Mouse (Mus musculus) stomach, embryonic 16.5 days (tissue): ENCODE data around the gene Ppp1r3c. TPM values are rescaled to one million over a fixed set of nuclear protein-coding genes. Genes with fewer than 3 reads are reported as not detected.

Experiments used
- ATAC-seq: fragments of 200-750 bp; cut with Nextera tagmentation; 2 replicates; pipeline ENCODE4 v1.8.0; 2017; ENCODE audit warnings: moderate number of reproducible peaks, moderate TSS enrichment; ENCODE audit not compliant: insufficient read depth, low FRiP score
- H3K27ac ChIP-seq: fragments of 300-500 bp; sonication (generic); 2 replicates; pipeline ENCODE4 v1.5.1; 2014; ENCODE audit warnings: low read length
- H3K27me3 ChIP-seq: fragments of 300-500 bp; sonication (generic); 2 replicates; pipeline ENCODE4 v1.6.1; 2014; ENCODE audit warnings: low read length, control low read depth, mixed read lengths; ENCODE audit not compliant: control insufficient read depth, insufficient read depth
- H3K36me3 ChIP-seq: fragments of 300-500 bp; sonication (generic); 2 replicates; pipeline ENCODE4 v1.6.1; 2014; ENCODE audit warnings: low read length; ENCODE audit not compliant: control insufficient read depth, insufficient read depth
- H3K4me1 ChIP-seq: fragments of 300-500 bp; sonication (generic); 2 replicates; pipeline ENCODE4 v1.6.1; 2014; ENCODE audit warnings: low read length, control low read depth, mixed read lengths; ENCODE audit not compliant: control insufficient read depth, insufficient read depth
- H3K4me2 ChIP-seq: fragments of 300-500 bp; sonication (generic); 2 replicates; pipeline ENCODE4 v1.6.1; 2014; ENCODE audit warnings: low read depth, low read length, mixed read lengths
- H3K4me3 ChIP-seq: fragments of 300-500 bp; sonication (generic); replicated peaks from 2 replicates; pipeline ENCODE4 v1.5.1; 2014; ENCODE audit warnings: mild to moderate bottlenecking, low read length
- H3K9ac ChIP-seq: fragments of 300-500 bp; sonication (generic); 2 replicates; pipeline ENCODE4 v1.6.1; 2014; ENCODE audit warnings: low read length
- H3K9me3 ChIP-seq: fragments of 300-500 bp; sonication (generic); replicated peaks from 2 replicates; pipeline ENCODE4 v1.6.1; 2016; ENCODE audit warnings: low read length, control low read depth; ENCODE audit not compliant: control insufficient read depth
- WGBS: fragments of 180-500 bp; shearing (Covaris S2); extraction: QIAGEN DNeasy Blood & Tissue Kit; methylation state at CpG from one replicate; pipeline ENCODE4 v1.1.7; 2014; 5-methylcytosine and 5-hydroxymethylcytosine counted together
- polyA plus RNA-seq: library from polyadenylated mRNA; unstranded; fragments of >200 nt; fragmentation: Nextera tagmentation; extraction: Ambion mirVana; gene quantifications from 2 replicates; pipeline ENCODE4 v1.2.1, GENCODE M21; 2015

Gene Ppp1r3c
- polyA plus RNA-seq, 1 experiment from 2014 or later, result 29.0 TPM

DNA sequence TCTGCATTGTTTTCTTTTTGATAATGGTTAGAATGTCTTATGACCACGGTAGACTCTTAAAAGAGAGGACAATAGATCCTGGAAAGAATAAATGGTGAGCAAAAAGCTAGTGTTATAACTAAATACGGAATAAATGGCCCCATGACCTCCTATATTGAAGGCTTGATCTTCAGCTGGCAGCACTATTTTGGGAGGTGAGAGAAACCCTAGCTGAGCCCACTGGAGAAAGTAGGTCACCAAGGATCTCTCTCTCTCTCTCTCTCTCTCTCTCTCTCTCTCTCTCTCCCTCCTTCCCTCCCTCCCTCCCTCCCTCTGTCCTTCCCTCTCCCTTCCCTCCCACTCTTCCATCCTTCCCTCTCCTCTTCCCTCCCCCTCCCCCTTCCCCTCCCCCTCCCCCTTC, 42.9 kb downstream of the Ppp1r3c start:
- Histone ChIP-seq H3K36me3 (no peaks in the 10 kb centered on the region), H3K4me1 (peaks cover 31% of the 10 kb centered on the region), H3K9ac (no peak overlapping the region), H3K9me3 (no peaks in the 10 kb centered on the region), H3K27ac (no peak overlapping the region), H3K27me3 (no peaks in the 10 kb centered on the region), H3K4me2 (no peak overlapping the region), H3K4me3 (no peak overlapping the region)
- ATAC-seq, result no peak
- 83% methylated on average over 2 of the region's 2 CpGs for WGBS

DNA sequence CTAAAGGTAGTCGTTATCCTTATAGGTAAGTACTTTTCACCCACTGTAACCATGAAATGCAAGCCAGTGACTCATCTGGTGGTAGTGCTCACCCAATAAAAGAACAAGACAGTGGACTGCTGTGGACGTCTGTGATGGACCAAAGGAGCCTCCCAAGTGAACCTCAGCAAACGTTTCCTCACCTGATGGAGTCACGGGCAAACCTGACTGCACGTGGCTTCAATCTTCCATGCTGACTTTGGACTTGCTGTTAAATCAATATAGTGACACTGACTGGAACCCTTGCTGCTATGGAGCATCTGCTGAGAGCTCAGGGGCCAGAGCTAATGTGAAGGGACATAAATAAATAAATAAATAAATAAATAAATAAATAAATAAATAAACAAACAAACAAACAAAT, 44.5 kb downstream of the Ppp1r3c start:
- no peaks in the 10 kb centered on the region for H3K9me3 ChIP-seq
- no peak overlapping the region for H3K4me2 ChIP-seq
- peaks cover 36% of the 10 kb centered on the region for H3K4me1 ChIP-seq
- H3K27me3 ChIP-seq, result no peaks in the 10 kb centered on the region
- no peak for ATAC-seq
- H3K4me3 ChIP-seq, result no peak overlapping the region
- H3K27ac ChIP-seq, result no peak overlapping the region
- WGBS, result 84% methylated on average over 5 of the region's 5 CpGs
- no peaks in the 10 kb centered on the region for H3K36me3 ChIP-seq
- H3K9ac ChIP-seq, result no peak overlapping the region

DNA sequence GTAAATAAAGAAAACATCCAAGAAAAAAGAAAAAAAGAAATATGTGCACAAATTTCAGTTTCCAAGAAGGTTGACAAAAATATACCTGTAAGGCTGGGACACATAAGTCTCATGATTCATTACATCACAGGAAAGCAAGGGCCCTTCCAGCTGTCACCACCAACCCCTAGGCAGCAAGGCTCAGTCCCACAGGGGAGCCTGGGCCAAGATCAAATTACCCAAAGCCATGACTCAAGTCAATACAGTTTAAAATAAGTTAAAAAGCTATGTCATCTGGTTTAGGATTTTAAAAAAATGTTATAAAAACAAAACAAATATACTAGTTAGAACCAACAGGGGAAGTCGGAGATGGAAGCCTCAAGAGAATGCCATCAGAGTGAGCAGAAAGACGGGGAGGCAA, 45.2 kb downstream of the Ppp1r3c start:
- peaks cover 31% of the 10 kb centered on the region for H3K4me1 ChIP-seq
- no peak for ATAC-seq
- no peaks in the 10 kb centered on the region for H3K9me3 ChIP-seq
- WGBS, result 82% methylated on average over 2 of the region's 2 CpGs
- H3K9ac ChIP-seq, result no peak overlapping the region
- no peaks in the 10 kb centered on the region for H3K36me3 ChIP-seq
- no peaks in the 10 kb centered on the region for H3K27me3 ChIP-seq
- H3K4me3 ChIP-seq, result no peak overlapping the region
- no peak overlapping the region for H3K27ac ChIP-seq
- no peak overlapping the region for H3K4me2 ChIP-seq

DNA sequence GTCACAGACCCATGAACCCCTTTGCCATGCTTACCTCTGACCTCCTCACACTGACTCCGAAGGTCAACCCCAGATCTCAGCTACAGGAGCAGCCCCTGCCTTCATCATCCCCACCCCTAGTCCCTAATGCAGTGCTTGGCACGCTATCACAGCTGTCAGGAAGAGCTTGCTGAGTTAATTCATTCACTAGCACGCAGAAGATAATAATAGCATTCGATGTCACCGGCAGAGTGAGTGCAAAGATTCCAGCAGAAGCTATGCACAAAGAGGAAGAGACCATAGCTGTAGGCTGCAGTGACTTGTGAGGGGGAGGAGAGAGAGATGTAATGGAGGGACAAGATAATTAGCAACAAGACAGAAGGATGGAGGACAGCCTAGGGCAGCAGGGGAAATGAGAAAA, 47.2 kb downstream of the Ppp1r3c start:
- H3K9ac ChIP-seq, result no peak overlapping the region
- H3K27me3 ChIP-seq, result no peaks in the 10 kb centered on the region
- H3K36me3 ChIP-seq, result no peaks in the 10 kb centered on the region
- H3K4me1 ChIP-seq, result peaks cover 31% of the 10 kb centered on the region
- H3K4me2 ChIP-seq, result 0 out of 2 replicates have a peak overlapping the region, but pooled peaks have one; percentile 2
- WGBS, result 30% methylated on average over 5 of the region's 5 CpGs
- H3K27ac ChIP-seq, result peak overlapping the region; percentile 97
- no peak overlapping the region for H3K4me3 ChIP-seq
- no peak for ATAC-seq
- H3K9me3 ChIP-seq, result no peaks in the 10 kb centered on the region

DNA sequence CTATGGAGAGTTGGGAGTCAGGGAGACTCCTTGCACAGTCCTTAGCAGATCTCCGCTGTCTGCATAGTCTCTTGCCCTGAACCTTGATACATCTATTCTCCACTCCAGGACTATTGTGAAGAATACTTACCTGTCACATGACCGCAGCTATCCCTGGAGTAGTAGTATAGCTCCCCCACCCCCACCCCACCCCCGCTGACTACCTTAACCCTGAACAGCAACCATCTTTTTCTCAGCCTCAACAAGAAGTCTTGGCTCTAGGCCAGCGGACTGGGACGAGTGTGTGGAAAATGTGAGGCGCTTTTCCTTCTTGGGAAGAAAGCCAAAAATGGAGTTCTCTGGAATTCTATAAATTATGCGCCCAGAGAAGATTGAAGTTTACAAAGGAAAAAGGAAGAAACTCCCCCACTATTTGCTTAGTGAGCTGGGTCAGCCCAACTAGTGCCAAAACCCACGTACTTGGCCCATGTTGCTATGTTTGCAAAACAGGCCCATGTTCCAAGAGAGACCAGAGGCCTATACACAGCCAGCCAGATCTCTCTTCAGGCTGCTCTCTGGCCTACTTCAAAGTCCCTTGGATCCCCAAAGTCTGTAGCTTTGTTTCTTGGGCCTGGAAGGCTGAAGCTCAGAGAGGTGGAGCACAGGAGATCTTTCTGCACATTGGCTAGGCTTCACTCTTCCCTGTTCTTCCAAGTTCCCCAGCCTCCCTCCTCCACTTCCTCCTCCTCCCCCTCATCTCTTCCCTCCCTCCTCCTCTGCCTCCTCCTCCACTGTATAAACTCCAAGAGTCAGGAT, 48.4 kb downstream of the Ppp1r3c start:
- Histone ChIP-seq H3K9me3 (no peaks in the 10 kb centered on the region), H3K4me3 (no peak overlapping the region), H3K4me2 (no peak overlapping the region), H3K27me3 (no peaks in the 10 kb centered on the region), H3K4me1 (peaks cover 31% of the 10 kb centered on the region), H3K27ac (peak overlapping the region; percentile 97), H3K9ac (0 out of 2 replicates have a peak overlapping the region, but pooled peaks have one; percentile 4), H3K36me3 (no peaks in the 10 kb centered on the region)
- WGBS, result 31% methylated on average over 8 of the region's 8 CpGs
- ATAC-seq, result peak; percentile 91

DNA sequence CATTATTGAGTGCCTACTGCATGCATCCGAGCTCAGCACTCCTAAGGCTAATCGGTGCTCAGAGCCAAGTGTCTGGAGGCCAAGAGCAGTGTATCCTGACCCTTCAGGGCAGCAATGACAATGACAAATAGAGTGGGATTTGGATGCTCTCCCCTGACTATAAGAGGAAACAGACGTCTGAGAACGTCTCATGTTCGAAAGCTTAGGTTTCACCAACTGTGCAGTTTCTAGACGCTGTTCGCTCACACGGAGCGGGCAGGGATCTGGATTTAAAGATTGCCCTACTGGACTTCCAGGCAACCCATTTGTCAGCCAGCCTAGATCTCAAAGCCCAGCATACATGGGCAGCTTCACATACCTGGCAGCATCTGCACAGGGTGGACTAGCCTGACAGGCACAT, 49.4 kb downstream of the Ppp1r3c start:
- Histone ChIP-seq H3K27ac (peak overlapping the region; percentile 97), H3K9me3 (no peaks in the 10 kb centered on the region), H3K36me3 (no peaks in the 10 kb centered on the region), H3K9ac (peak overlapping the region; percentile 15; the same call in 1 of the 2 replicates), H3K27me3 (no peaks in the 10 kb centered on the region), H3K4me1 (peaks cover 31% of the 10 kb centered on the region), H3K4me3 (no peak overlapping the region), H3K4me2 (no peak overlapping the region)
- 47% methylated on average over 9 of the region's 9 CpGs for WGBS
- ATAC-seq, result no peak

DNA sequence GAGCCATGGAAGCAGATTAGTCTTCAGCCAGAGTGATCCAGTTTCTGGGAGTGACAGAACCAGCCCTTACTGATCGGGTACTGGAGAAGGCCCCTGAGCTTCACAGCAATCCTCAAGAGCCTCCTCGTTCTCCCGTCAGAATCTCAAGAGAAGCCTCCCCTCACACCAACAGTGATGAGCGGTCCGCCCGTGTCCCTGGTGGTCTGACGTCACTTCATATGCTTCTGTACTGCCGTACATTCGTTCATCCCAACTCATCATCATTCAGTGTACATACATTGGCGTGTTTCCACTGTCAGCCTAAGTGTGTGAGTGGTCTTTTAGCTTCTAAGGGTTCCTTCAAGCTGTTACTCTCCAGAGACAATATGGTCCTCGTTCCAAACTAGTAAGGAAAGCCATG, 50.4 kb downstream of the Ppp1r3c start:
- H3K27me3 ChIP-seq, result no peaks in the 10 kb centered on the region
- H3K9me3 ChIP-seq, result no peaks in the 10 kb centered on the region
- peaks cover 36% of the 10 kb centered on the region for H3K4me1 ChIP-seq
- H3K27ac ChIP-seq, result no peak overlapping the region
- 62% methylated on average over 11 of the region's 11 CpGs for WGBS
- no peak for ATAC-seq
- H3K9ac ChIP-seq, result no peak overlapping the region
- H3K36me3 ChIP-seq, result no peaks in the 10 kb centered on the region
- H3K4me2 ChIP-seq, result no peak overlapping the region
- no peak overlapping the region for H3K4me3 ChIP-seq

DNA sequence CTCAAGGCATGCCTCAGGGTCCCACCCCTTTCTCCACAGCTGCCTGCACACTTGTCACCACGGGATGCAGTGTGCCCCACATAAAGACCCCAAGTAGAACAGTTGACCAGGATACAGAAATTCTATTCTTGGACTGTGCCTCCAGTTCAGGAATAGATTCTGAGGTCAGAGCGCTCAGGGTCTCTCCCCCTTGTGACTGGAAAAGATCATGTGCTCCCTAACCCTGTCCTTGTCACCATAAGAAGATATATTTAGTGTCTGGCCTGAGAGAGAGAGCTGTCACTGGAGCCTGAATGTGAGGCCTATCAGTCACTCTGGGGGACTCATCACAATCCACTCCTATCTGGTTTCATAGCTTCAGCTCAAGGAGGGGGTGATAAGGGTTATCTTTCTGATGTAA, 53.9 kb downstream of the Ppp1r3c start:
- Histone ChIP-seq H3K36me3 (no peaks in the 10 kb centered on the region), H3K4me3 (no peak overlapping the region), H3K4me1 (peaks cover 25% of the 10 kb centered on the region), H3K4me2 (no peak overlapping the region), H3K27me3 (no peaks in the 10 kb centered on the region), H3K9ac (no peak overlapping the region), H3K9me3 (no peaks in the 10 kb centered on the region), H3K27ac (no peak overlapping the region)
- no peak for ATAC-seq
- 72% methylated on average over 2 of the region's 2 CpGs for WGBS
